Mouse (Mus musculus) MEL (cell line): Measurements from ENCODE around the gene Ggt5. TPM values are rescaled to one million over a fixed set of nuclear protein-coding genes. Genes with fewer than 3 reads are reported as not detected.

ENCODE experiments used
- DNase-seq: peaks from one replicate; pipeline ENCODE4 v3.0.0; 2011; ENCODE audit warnings: low read depth, low spot score
- H3K27ac ChIP-seq: 2 replicates; pipeline ENCODE4 v1.5.1; 2012; ENCODE audit warnings: low read depth, mild to moderate bottlenecking, control low read depth, low read length, moderate library complexity; ENCODE audit not compliant: control insufficient read depth
- H3K27me3 ChIP-seq, 2 experiments: fragments of 150-350 bp in 1 of 2; sonication (generic) in 1 of 2; 2 replicates each; pipeline ENCODE4 v1.6.1; 2012; ENCODE audit warnings: low read length in 2 of 2, mild to moderate bottlenecking in 2 of 2, improper control_type of control experiment in 1 of 2, moderate library complexity in 1 of 2; ENCODE audit not compliant: insufficient read depth in 2 of 2, control insufficient read depth in 1 of 2
- H3K36me3 ChIP-seq, 2 experiments: 2 replicates each; pipeline ENCODE4 v1.6.1; 2012 to 2014; ENCODE audit warnings: low read length in 2 of 2, improper control_type of control experiment in 1 of 2, inconsistent platforms in 1 of 2, mild to moderate bottlenecking in 1 of 2; ENCODE audit not compliant: insufficient read depth in 2 of 2, control insufficient read depth in 1 of 2
- H3K4me1 ChIP-seq, 2 experiments: fragments of 150-350 bp in 1 of 2; sonication (generic) in 1 of 2; 2 replicates each; pipeline ENCODE4 v1.6.1; 2012; ENCODE audit warnings: low read length in 2 of 2, improper control_type of control experiment in 1 of 2, mild to moderate bottlenecking in 1 of 2; ENCODE audit not compliant: insufficient read depth in 2 of 2, control insufficient read depth in 1 of 2
- H3K4me3 ChIP-seq, 2 experiments: fragments of 150-350 bp in 1 of 2; sonication (generic) in 1 of 2; 2 replicates each; pipeline ENCODE4 v1.5.1; 2012; ENCODE audit warnings: low read depth in 2 of 2, low read length in 2 of 2, mild to moderate bottlenecking in 2 of 2, moderate library complexity in 2 of 2, control low read depth in 1 of 2, improper control_type of control experiment in 1 of 2; ENCODE audit not compliant: control insufficient read depth in 1 of 2, insufficient read depth in 1 of 2
- H3K79me2 ChIP-seq: 2 replicates; pipeline ENCODE4 v1.6.1; 2012; ENCODE audit warnings: mild to moderate bottlenecking, low read length, moderate library complexity; ENCODE audit not compliant: control insufficient read depth, poor library complexity, insufficient read depth
- H3K9ac ChIP-seq: 2 replicates; pipeline ENCODE4 v1.6.1; 2012; ENCODE audit warnings: low read depth, mild to moderate bottlenecking, control low read depth, low read length, moderate library complexity; ENCODE audit not compliant: control insufficient read depth, poor library complexity, severe bottlenecking
- H3K9me3 ChIP-seq: fragments of 150-350 bp; sonication (generic); replicated peaks from 2 replicates; pipeline ENCODE4 v1.6.1; 2012; ENCODE audit warnings: mild to moderate bottlenecking, low read length, improper control_type of control experiment, moderate library complexity; ENCODE audit not compliant: insufficient read depth
- BHLHE40 ChIP-seq: IDR thresholded peaks from 2 replicates; pipeline ENCODE4 v1.6.1; 2012; ENCODE audit warnings: low read depth, mild to moderate bottlenecking, inconsistent platforms, low read length, improper control_type of control experiment, borderline replicate concordance
- CHD1 ChIP-seq: IDR thresholded peaks from 2 replicates; pipeline ENCODE4 v1.6.1; 2012; ENCODE audit warnings: low read depth, mild to moderate bottlenecking, inconsistent platforms, low read length, improper control_type of control experiment
- CHD2 ChIP-seq: IDR thresholded peaks from 2 replicates; pipeline ENCODE4 v1.6.1; 2011; ENCODE audit warnings: low read length, improper control_type of control experiment
- CTCF ChIP-seq, 3 experiments: IDR thresholded peaks in 2 of 3; conservative IDR thresholded peaks in 1 of 3; 2 replicates each; pipeline ENCODE4 v1.5.1; 2011 to 2012; ENCODE audit warnings: low read length in 3 of 3, low read depth in 2 of 3, mild to moderate bottlenecking in 2 of 3, improper control_type of control experiment in 1 of 3, inconsistent platforms in 1 of 3, mixed read lengths in 1 of 3, moderate library complexity in 1 of 3; ENCODE audit not compliant: control insufficient read depth in 1 of 3, insufficient read depth in 1 of 3, poor library complexity in 1 of 3, severe bottlenecking in 1 of 3
- E2F4 ChIP-seq: IDR thresholded peaks from 2 replicates; pipeline ENCODE4 v1.6.1; 2011; ENCODE audit warnings: low read depth, low read length, improper control_type of control experiment, borderline replicate concordance
- ELF1 ChIP-seq: IDR thresholded peaks from 2 replicates; pipeline ENCODE4 v1.6.1; 2014; ENCODE audit warnings: low read depth, mild to moderate bottlenecking, inconsistent platforms, low read length, improper control_type of control experiment, moderate library complexity
- GABPA ChIP-seq: IDR thresholded peaks from 2 replicates; pipeline ENCODE4 v1.6.1; 2012; ENCODE audit warnings: low read depth, mild to moderate bottlenecking, inconsistent platforms, low read length, improper control_type of control experiment, moderate library complexity
- GATA1 ChIP-seq: IDR thresholded peaks from 2 replicates; pipeline ENCODE4 v1.6.1; 2011; ENCODE audit warnings: low read depth, low read length, improper control_type of control experiment
- KAT2A ChIP-seq: conservative IDR thresholded peaks from 2 replicates; pipeline ENCODE4 v1.6.1; 2012; ENCODE audit warnings: low read depth, low read length, improper control_type of control experiment, inconsistent platforms
- MAX ChIP-seq: IDR thresholded peaks from 2 replicates; pipeline ENCODE4 v1.6.1; 2011; ENCODE audit warnings: low read length, improper control_type of control experiment
- MAZ ChIP-seq: IDR thresholded peaks from 2 replicates; pipeline ENCODE4 v1.6.1; 2012; ENCODE audit warnings: low read depth, mild to moderate bottlenecking, inconsistent platforms, low read length, improper control_type of control experiment
- MEF2A ChIP-seq: IDR thresholded peaks from 2 replicates; pipeline ENCODE4 v1.6.1; 2014; ENCODE audit warnings: low read depth, mild to moderate bottlenecking, inconsistent platforms, low read length, improper control_type of control experiment; ENCODE audit not compliant: poor library complexity, insufficient replicate concordance, severe bottlenecking; ENCODE audit errors: extremely low read depth
- NELFE ChIP-seq: IDR thresholded peaks from 2 replicates; pipeline ENCODE4 v1.6.1; 2011; ENCODE audit warnings: low read depth, low read length, improper control_type of control experiment
- POLR2A ChIP-seq, 2 experiments: IDR thresholded peaks; 2 replicates each; pipeline ENCODE4 v1.6.1; 2011 to 2012; ENCODE audit warnings: low read length in 2 of 2, mild to moderate bottlenecking in 2 of 2, control low read depth in 1 of 2, improper control_type of control experiment in 1 of 2, low read depth in 1 of 2, moderate library complexity in 1 of 2; ENCODE audit not compliant: control insufficient read depth in 1 of 2, insufficient read depth in 1 of 2, poor library complexity in 1 of 2
- POLR2AphosphoS2 ChIP-seq: IDR thresholded peaks from 2 replicates; pipeline ENCODE4 v1.6.1; 2011; ENCODE audit warnings: low read length, improper control_type of control experiment
- POLR2AphosphoS5 ChIP-seq: IDR thresholded peaks from 2 replicates; pipeline ENCODE4 v1.6.1; 2012; ENCODE audit warnings: low read depth, borderline replicate concordance, mild to moderate bottlenecking, inconsistent platforms, low read length, moderate library complexity, mixed read lengths
- RAD21 ChIP-seq: IDR thresholded peaks from 2 replicates; pipeline ENCODE4 v1.6.1; 2011; ENCODE audit warnings: mild to moderate bottlenecking, low read depth, low read length, improper control_type of control experiment
- SMC3 ChIP-seq: IDR thresholded peaks from 2 replicates; pipeline ENCODE4 v1.6.1; 2011; ENCODE audit warnings: low read depth, low read length, improper control_type of control experiment
- TAL1 ChIP-seq: IDR thresholded peaks from 2 replicates; pipeline ENCODE4 v1.6.1; 2012; ENCODE audit warnings: mild to moderate bottlenecking, inconsistent platforms, low read length, moderate library complexity, mixed read lengths
- TBP ChIP-seq: IDR thresholded peaks from 2 replicates; pipeline ENCODE4 v1.8.0; 2011; ENCODE audit warnings: low read depth, low read length, improper control_type of control experiment
- TCF12 ChIP-seq: IDR thresholded peaks from 2 replicates; pipeline ENCODE4 v1.6.1; 2014; ENCODE audit warnings: low read depth, mild to moderate bottlenecking, inconsistent platforms, low read length, improper control_type of control experiment, moderate library complexity
- UBTF ChIP-seq: IDR thresholded peaks from 2 replicates; pipeline ENCODE4 v1.6.1; 2012; ENCODE audit warnings: low read depth, mild to moderate bottlenecking, inconsistent platforms, low read length, improper control_type of control experiment, moderate library complexity, borderline replicate concordance; ENCODE audit not compliant: insufficient read depth
- USF2 ChIP-seq, 2 experiments: IDR thresholded peaks; 2 replicates each; pipeline ENCODE4 v1.6.1; 2011 to 2012; ENCODE audit warnings: improper control_type of control experiment in 2 of 2, low read length in 2 of 2, borderline replicate concordance in 1 of 2, inconsistent platforms in 1 of 2, low read depth in 1 of 2, mild to moderate bottlenecking in 1 of 2; ENCODE audit not compliant: insufficient read depth in 1 of 2
- ZKSCAN1 ChIP-seq: IDR thresholded peaks from 2 replicates; pipeline ENCODE4 v1.6.1; 2012; ENCODE audit warnings: low read depth, mild to moderate bottlenecking, inconsistent platforms, low read length, improper control_type of control experiment, moderate library complexity
- ZNF384 ChIP-seq: IDR thresholded peaks from 2 replicates; pipeline ENCODE4 v1.6.1; 2012; ENCODE audit warnings: low read depth, mild to moderate bottlenecking, inconsistent platforms, low read length, improper control_type of control experiment
- polyA plus RNA-seq, 2 experiments: library from polyadenylated mRNA; stranded (reverse) in 1 of 2; unstranded in 1 of 2; fragments of >175 nt in 1 of 2; fragments of >200 nt in 1 of 2; gene quantifications; 2 replicates each; pipeline versions ENCODE4 v1.2.1 to v1.2.4; 2012; ENCODE audit warnings: low replicate concordance in 2 of 2, low read depth in 1 of 2; ENCODE audit not compliant: insufficient read length in 2 of 2, insufficient read depth in 1 of 2, missing spikeins in 1 of 2
- total RNA-seq: library from RNA; depleted of rRNA; stranded (reverse); fragments of 300-350 nt; gene quantifications from 2 replicates; pipeline ENCODE4 v1.2.3, GENCODE M21; 2012

Ggt5 gene
- total and polyA plus RNA-seq, 3 experiments = 0.11 TPM; not detected in 2

DNA sequence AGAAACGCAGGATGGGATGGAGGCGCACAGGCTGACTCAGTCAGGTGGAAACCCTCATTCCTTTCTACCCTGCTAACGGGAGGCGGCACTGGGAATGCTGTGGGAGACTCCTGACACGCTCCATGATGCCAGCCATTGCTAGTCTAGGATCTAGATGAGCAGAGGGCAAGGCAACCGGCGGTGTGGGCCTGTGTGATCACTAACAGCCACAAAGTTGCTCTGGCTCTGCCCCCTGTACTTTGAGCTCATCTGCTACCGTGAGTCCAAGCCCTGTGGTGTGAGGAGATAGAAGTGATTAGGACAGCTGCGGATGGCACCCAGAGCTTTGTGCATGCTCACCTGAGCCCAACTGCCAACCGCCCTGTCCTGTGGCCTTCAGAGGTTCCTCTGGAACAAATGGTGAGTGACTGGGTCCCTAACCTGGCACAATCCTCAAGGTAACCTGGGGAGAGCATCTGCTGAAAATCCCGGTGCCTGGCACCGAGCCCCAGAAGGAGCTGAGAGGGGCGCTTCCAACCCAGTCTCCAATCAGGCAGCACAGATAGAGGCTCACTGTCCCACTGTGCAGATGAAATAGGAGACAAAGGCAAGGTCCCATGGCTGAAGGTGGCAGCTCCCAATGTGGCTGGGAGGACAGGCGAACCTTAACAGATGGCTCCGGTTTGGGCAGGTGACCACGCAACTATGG lies 62.4 kb downstream of the Ggt5 start:
- Histone ChIP-seq H3K4me3 (no peak overlapping the region), H3K27me3 (no peaks in the 10 kb centered on the region), H3K36me3 (peaks cover 0 to 4% of the 10 kb centered on the region in 2 experiments; a peak in 1 of 4 replicates)
- no peak for DNase-seq
- no peak for TF ChIP-seq TBP
- TF ChIP-seq E2F4 = no peak
- no peak for TF ChIP-seq UBTF
- no peak for TF ChIP-seq CHD2
- TF ChIP-seq TAL1 = no peak
- TF ChIP-seq GATA1 = no peak
- no peak for TF ChIP-seq MAX
- no peak for TF ChIP-seq ZNF384
- no peak for TF ChIP-seq ZKSCAN1
- TF ChIP-seq POLR2AphosphoS5 = no peak
- no peak for TF ChIP-seq MAZ
- no peak for TF ChIP-seq TCF12
- TF ChIP-seq BHLHE40 = no peak
- no peak for TF ChIP-seq SMC3
- TF ChIP-seq KAT2A = no peak
- TF ChIP-seq POLR2A (IDR thresholded peaks at IDR 0.05; ENCODE audit: control insufficient read depth in 1 of 2, insufficient read depth in 1 of 2, low read depth in 1 of 2, low read length in 2 of 2, poor library complexity in 1 of 2) = no peak
- no peak for TF ChIP-seq USF2 (IDR thresholded peaks at IDR 0.05; ENCODE audit: borderline replicate concordance in 1 of 2, insufficient read depth in 1 of 2, low read depth in 1 of 2, low read length in 2 of 2)
- TF ChIP-seq, all 39 proteins: peak for 0
- H3K9me3 ChIP-seq = no peaks in the 10 kb centered on the region
- no peak overlapping the region for H3K27ac ChIP-seq
- H3K4me1 ChIP-seq = no peaks in the 10 kb centered on the region
- H3K79me2 ChIP-seq = no peaks in the 10 kb centered on the region
- H3K9ac ChIP-seq = no peak overlapping the region

DNA sequence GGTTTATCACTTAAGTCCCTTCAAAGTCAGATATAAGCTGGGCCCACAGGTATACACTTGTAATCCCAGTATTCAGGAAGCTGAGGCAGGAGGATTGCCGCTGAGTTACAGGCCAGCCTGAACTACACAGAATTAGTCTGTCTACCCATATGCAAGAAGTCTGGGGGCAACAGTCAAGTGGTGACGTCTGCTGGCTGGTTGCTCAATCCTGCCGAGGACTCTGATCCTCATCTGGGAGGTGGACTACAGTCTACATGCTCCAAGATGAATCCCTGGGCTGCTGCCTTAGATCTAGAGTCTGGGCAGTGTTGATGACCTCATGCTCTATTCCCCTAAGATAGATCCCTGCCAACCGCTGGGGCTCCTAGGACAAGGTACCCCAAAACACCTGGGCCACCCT lies 64.9 kb downstream of the Ggt5 start:
- H3K36me3 ChIP-seq = peaks cover 0 to 6% of the 10 kb centered on the region in 2 experiments; a peak in 2 of 4 replicates
- H3K4me1 ChIP-seq = no peaks in the 10 kb centered on the region
- no peaks in the 10 kb centered on the region for H3K9me3 ChIP-seq
- no peaks in the 10 kb centered on the region for H3K27me3 ChIP-seq
- no peak overlapping the region for H3K9ac ChIP-seq
- DNase-seq = no peak
- no peak overlapping the region for H3K4me3 ChIP-seq
- H3K79me2 ChIP-seq = no peaks in the 10 kb centered on the region
- TF ChIP-seq GABPA (no peak), RAD21 (no peak), CHD2 (no peak), CHD1 (no peak), POLR2AphosphoS5 (no peak), BHLHE40 (no peak), CTCF (IDR thresholded peaks at IDR 0.05 in 2 of 3, conservative IDR thresholded peaks at IDR 0.05 in 1 of 3; ENCODE audit: control insufficient read depth in 1 of 3, insufficient read depth in 1 of 3, low read depth in 2 of 3, low read length in 3 of 3, poor library complexity in 1 of 3, severe bottlenecking in 1 of 3) (no peak), POLR2AphosphoS2 (no peak), POLR2A (IDR thresholded peaks at IDR 0.05; ENCODE audit: control insufficient read depth in 1 of 2, insufficient read depth in 1 of 2, low read depth in 1 of 2, low read length in 2 of 2, poor library complexity in 1 of 2) (no peak), MEF2A (no peak), KAT2A (no peak), UBTF (no peak), ELF1 (no peak), SMC3 (no peak), NELFE (no peak)
- no peak overlapping the region for H3K27ac ChIP-seq
